11 mouse cellular contexts compared by ENCODE assay signal in the genomic region with DNA sequence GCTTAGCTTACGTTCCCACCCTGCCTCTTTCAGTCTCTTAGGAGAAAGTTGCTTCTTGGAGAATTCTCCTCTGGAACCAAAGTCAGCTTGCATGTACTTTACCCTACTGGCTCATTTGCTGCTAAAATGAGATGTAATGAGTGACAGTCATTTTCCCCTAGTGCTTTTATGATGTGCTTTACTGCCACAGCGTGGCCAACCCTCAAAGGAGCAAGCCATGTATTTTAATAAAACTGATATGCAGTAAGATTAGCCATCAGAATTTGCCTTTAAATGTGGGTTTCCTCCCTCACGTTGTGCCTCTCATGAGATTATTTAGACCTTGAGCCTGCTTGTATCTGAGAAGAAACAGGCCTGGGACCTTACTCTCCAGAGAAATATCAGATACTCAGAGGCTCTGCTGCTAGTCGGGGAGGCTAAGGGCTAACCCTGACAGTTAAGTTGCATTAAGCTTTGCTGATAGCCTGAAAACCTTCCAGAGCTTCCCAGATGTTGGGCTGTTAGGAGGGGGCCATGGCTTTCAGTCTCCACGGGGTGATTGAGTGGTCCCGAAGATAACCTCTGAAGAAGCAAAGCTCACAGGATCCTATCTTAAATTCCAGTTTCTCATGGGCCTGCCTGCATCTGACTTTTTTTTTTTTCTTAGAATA. TPM values are rescaled to one million over a fixed set of nuclear protein-coding genes. Genes with fewer than 3 reads are reported as not detected.
A peak's percentile ranks its signal among the peaks of the same experiment; 100 is the strongest.
DNase-seq lines count a peak whose midpoint lies in the region; ATAC-seq and TF ChIP-seq lines count a peak whose summit lies in the region.
"Had no signal": no experiment of that assay in that cellular context is flagged by ENCODE, and none has a peak within 500 bp of the region (broad histone marks: within the 10 kb centered on the region; RNA-seq: fewer than 3 reads in every experiment).

No protein-coding gene starts in this region.

- H3K36me3 ChIP-seq in lung, postnatal 0 days (ENCODE audit: insufficient read depth, low read length): no peaks in the 10 kb centered on the region
- H3K36me3 ChIP-seq in intestine, embryonic 15.5 days: no peaks in the 10 kb centered on the region
- H3K36me3 ChIP-seq in stomach, postnatal 0 days (ENCODE audit: control insufficient read depth, insufficient read depth, low read length): no peaks in the 10 kb centered on the region
- H3K36me3 ChIP-seq: embryonic facial prominence, embryonic 13.5 days; lung, embryonic 15.5 days had no signal

- no peak overlapping the region for H3K9ac ChIP-seq in lung, postnatal 0 days (replicated peaks; ENCODE audit: low read depth)
- H3K9ac ChIP-seq in intestine, embryonic 15.5 days: no peak overlapping the region
- H3K9ac ChIP-seq in stomach, postnatal 0 days (ENCODE audit: low read length): no peak overlapping the region
- H3K9ac ChIP-seq: embryonic facial prominence, embryonic 13.5 days; lung, embryonic 15.5 days had no signal

- H3K27ac ChIP-seq in lung, postnatal 0 days (ENCODE audit: low read length): no peak overlapping the region
- H3K27ac ChIP-seq in intestine, embryonic 15.5 days: 0 out of 2 replicates have a peak overlapping the region, but pooled peaks have one; percentile 23
- H3K27ac ChIP-seq in stomach, postnatal 0 days (replicated peaks): no peak overlapping the region
- H3K27ac ChIP-seq: embryonic facial prominence, embryonic 13.5 days; lung, embryonic 15.5 days had no signal

- WGBS in lung, postnatal 0 days: 41% methylated on average over 6 of the region's 6 CpGs
- WGBS in intestine, embryonic 15.5 days: 29% methylated on average over 6 of the region's 6 CpGs
- 34% methylated on average over 6 of the region's 6 CpGs for WGBS in stomach, postnatal 0 days

- DNase-seq in heart, adult 11 months: peak; percentile 66
- DNase-seq in heart, adult 8-10 months (ENCODE audit: low spot score): no peak
- no peak for DNase-seq in lung, postnatal 0 days (ENCODE audit: low spot score)
- no peak for DNase-seq in lung, adult 18-20 months
- DNase-seq in stomach, postnatal 0 days (ENCODE audit: low spot score): no peak
- no peak for DNase-seq in thymus, adult 18-20 months
- no peak for DNase-seq in adrenal gland, postnatal 36 days

- ATAC-seq in lung, postnatal 0 days: no peak
- peak; percentile 43 for ATAC-seq in intestine, embryonic 15.5 days
- ATAC-seq in stomach, postnatal 0 days (ENCODE audit: low FRiP score, low TSS enrichment): no peak

- peaks cover 2% of the 10 kb centered on the region; the same call in 1 of the 2 replicates for H3K4me1 ChIP-seq in lung, postnatal 0 days (ENCODE audit: insufficient read depth, low read depth, low read length)
- peaks cover 7% of the 10 kb centered on the region for H3K4me1 ChIP-seq in intestine, embryonic 15.5 days (replicated peaks)
- H3K4me1 ChIP-seq in stomach, postnatal 0 days (replicated peaks; ENCODE audit: control insufficient read depth, insufficient read depth): 0 out of 2 replicates have a peak, but pooled peaks cover 2% of the 10 kb centered on the region

- TF ChIP-seq EP300 in lung, postnatal 0 days (IDR thresholded peaks at IDR 0.05): no peak
- TF ChIP-seq EP300 in stomach, postnatal 0 days (optimal IDR thresholded peaks at IDR 0.05): no peak

- TF ChIP-seq CTCF in lung, postnatal 0 days (IDR thresholded peaks at IDR 0.05): peak; percentile 66
- TF ChIP-seq CTCF in stomach, postnatal 0 days (IDR thresholded peaks at IDR 0.05; ENCODE audit: low read depth): peak; percentile 70

- no peaks in the 10 kb centered on the region for H3K9me3 ChIP-seq in lung, postnatal 0 days (ENCODE audit: low read length)
- no peaks in the 10 kb centered on the region for H3K9me3 ChIP-seq in intestine, embryonic 15.5 days
- H3K9me3 ChIP-seq in stomach, postnatal 0 days (ENCODE audit: control insufficient read depth, low read length): no peaks in the 10 kb centered on the region
- H3K9me3 ChIP-seq: embryonic facial prominence, embryonic 13.5 days; lung, embryonic 15.5 days had no signal

- H3K4me3 ChIP-seq in lung, postnatal 0 days (ENCODE audit: low read depth, low read length): no peak overlapping the region
- H3K4me3 ChIP-seq in intestine, embryonic 15.5 days (replicated peaks): no peak overlapping the region
- H3K4me3 ChIP-seq in stomach, postnatal 0 days (ENCODE audit: low read depth, low read length): no peak overlapping the region
- H3K4me3 ChIP-seq: embryonic facial prominence, embryonic 13.5 days; lung, embryonic 15.5 days had no signal

- H3K4me2 ChIP-seq in lung, postnatal 0 days (replicated peaks; ENCODE audit: low read depth, low read length): no peak overlapping the region
- H3K4me2 ChIP-seq in intestine, embryonic 15.5 days (replicated peaks): no peak overlapping the region
- H3K4me2 ChIP-seq in stomach, postnatal 0 days (replicated peaks; ENCODE audit: low read depth): no peak overlapping the region
- H3K4me2 ChIP-seq: embryonic facial prominence, embryonic 13.5 days; lung, embryonic 15.5 days had no signal

- H3K27me3 ChIP-seq in lung, postnatal 0 days (replicated peaks; ENCODE audit: insufficient read depth, low read length): no peaks in the 10 kb centered on the region
- H3K27me3 ChIP-seq in intestine, embryonic 15.5 days (replicated peaks): no peaks in the 10 kb centered on the region
- H3K27me3 ChIP-seq in stomach, postnatal 0 days (ENCODE audit: control insufficient read depth, insufficient read depth, low read length): no peaks in the 10 kb centered on the region
- H3K27me3 ChIP-seq: embryonic facial prominence, embryonic 13.5 days; lung, embryonic 15.5 days had no signal

RNA-seq across cellular contexts. Expression of gene 1700034J05Rik, which starts 7.7 kb away (rescaled TPM):
- total RNA-seq in heart, adult 8-10 months (2022): not detected
- 0.13 and 0.17 TPM in 2 replicates for polyA plus RNA-seq in lung, postnatal 0 days (2015; fragmentation: Nextera tagmentation; extraction: Ambion mirVana)
- polyA plus RNA-seq in intestine, embryonic 15.5 days (2015; fragmentation: Nextera tagmentation; extraction: Ambion mirVana): 0.10 and 0.21 TPM in 2 replicates
- polyA plus RNA-seq in stomach, postnatal 0 days (2015; fragmentation: Nextera tagmentation; extraction: Ambion mirVana): 0.11 TPM in 1 of 2 replicates, not detected in the other
- total RNA-seq in adrenal gland, postnatal 36 days (2021): not detected
- total RNA-seq: layer of hippocampus, postnatal 25 days had no signal
